Mouse (Mus musculus): ENCODE results near the gene Paf1.

- TF ChIP-seq MYOD1 (IDR thresholded peaks at IDR 0.05; ENCODE audit: control insufficient read depth, insufficient read length, low read depth) (no peak), CTCF (IDR thresholded peaks at IDR 0.05; ENCODE audit: control insufficient read depth, insufficient read depth, insufficient read length) (no peak), FOSL1 (IDR thresholded peaks at IDR 0.05; ENCODE audit: insufficient read depth, low read length, poor library complexity, severe bottlenecking) (no peak), USF1 (IDR thresholded peaks at IDR 0.05; ENCODE audit: low read depth) (no peak), MAX (IDR thresholded peaks at IDR 0.05) (no peak)
Observed at GRCm38 (mm10) chr7:28412826-28413225, 20.1 kb downstream of the Paf1 start.

Data from C2C12 (cell line).